Mouse (Mus musculus) frontal cortex, postnatal 25 days (tissue): ENCODE measurements around the gene Nrxn2.
A peak's percentile ranks its signal among the peaks of the same experiment; 100 is the strongest.

Source experiments
- DNase-seq, 2 experiments: peaks; one replicate each; pipeline ENCODE4 v3.0.0; 2022; ENCODE audit warnings: low spot score in 2 of 2

Gene Nrxn2

GRCm38 (mm10) chr19:6452672-6453310, 34.3 kb downstream of the Nrxn2 start:
- DNase-seq, result no peak

GRCm38 (mm10) chr19:6453349-6453748, 34.8 kb downstream of the Nrxn2 start:
- peak in 1 of 2 experiments; percentile 54 for DNase-seq

GRCm38 (mm10) chr19:6454041-6454720, 35.6 kb downstream of the Nrxn2 start:
- DNase-seq, result no peak

GRCm38 (mm10) chr19:6459504-6459903, 41.0 kb downstream of the Nrxn2 start:
- DNase-seq, result no peak

- DNase-seq, result no peak
These were observed 44.3 kb downstream of the Nrxn2 start for GRCm38 (mm10) chr19:6462841-6463240.

GRCm38 (mm10) chr19:6464306-6465071, 46.0 kb downstream of the Nrxn2 start:
- peak in 1 of 2 experiments; percentile 61 for DNase-seq

- DNase-seq, result no peak
These were observed 46.6 kb downstream of the Nrxn2 start for GRCm38 (mm10) chr19:6465090-6465489.

- DNase-seq, result no peak
These were observed 48.4 kb downstream of the Nrxn2 start for GRCm38 (mm10) chr19:6466945-6467344.

- no peak for DNase-seq
These were observed 48.9 kb downstream of the Nrxn2 start for GRCm38 (mm10) chr19:6467374-6467979.

GRCm38 (mm10) chr19:6471630-6472029, 53.1 kb downstream of the Nrxn2 start:
- no peak for DNase-seq

- DNase-seq, result no peak
These were observed 54.3 kb downstream of the Nrxn2 start for GRCm38 (mm10) chr19:6472821-6473220.

GRCm38 (mm10) chr19:6474706-6475105, 56.2 kb downstream of the Nrxn2 start:
- no peak for DNase-seq

- DNase-seq, result no peak
These were observed 56.6 kb downstream of the Nrxn2 start for GRCm38 (mm10) chr19:6475129-6475528.

GRCm38 (mm10) chr19:6477007-6477406, 58.5 kb downstream of the Nrxn2 start:
- no peak for DNase-seq

GRCm38 (mm10) chr19:6478566-6478965, 60.0 kb downstream of the Nrxn2 start:
- no peak for DNase-seq

- DNase-seq, result no peak
These were observed 64.4 kb downstream of the Nrxn2 start for GRCm38 (mm10) chr19:6482886-6483285.

- DNase-seq, result no peak
These were observed 66.6 kb downstream of the Nrxn2 start for GRCm38 (mm10) chr19:6485059-6485630.

- DNase-seq, result peak; percentile 89
These were observed 70.5 kb downstream of the Nrxn2 start for GRCm38 (mm10) chr19:6489030-6489429.

GRCm38 (mm10) chr19:6491538-6491937, 73.0 kb downstream of the Nrxn2 start:
- no peak for DNase-seq

- peak in 1 of 2 experiments; percentile 69 for DNase-seq
These were observed 73.6 kb downstream of the Nrxn2 start for GRCm38 (mm10) chr19:6492124-6492523.

GRCm38 (mm10) chr19:6493219-6493618, 74.7 kb downstream of the Nrxn2 start:
- DNase-seq, result no peak

- no peak for DNase-seq
These were observed 75.5 kb downstream of the Nrxn2 start for GRCm38 (mm10) chr19:6494032-6494431.
